Mouse (Mus musculus): ENCODE data around the gene Gga1.

Gene Gga1

GRCm38 (mm10) chr15:78876991-78877809 is at the start of gene Gga1:
Gene Gga1, plus strand, starts transcription at chr15:78877190.
- DNase-seq (ENCODE audit: low read depth, low spot score), result peak; percentile 81

DNA sequence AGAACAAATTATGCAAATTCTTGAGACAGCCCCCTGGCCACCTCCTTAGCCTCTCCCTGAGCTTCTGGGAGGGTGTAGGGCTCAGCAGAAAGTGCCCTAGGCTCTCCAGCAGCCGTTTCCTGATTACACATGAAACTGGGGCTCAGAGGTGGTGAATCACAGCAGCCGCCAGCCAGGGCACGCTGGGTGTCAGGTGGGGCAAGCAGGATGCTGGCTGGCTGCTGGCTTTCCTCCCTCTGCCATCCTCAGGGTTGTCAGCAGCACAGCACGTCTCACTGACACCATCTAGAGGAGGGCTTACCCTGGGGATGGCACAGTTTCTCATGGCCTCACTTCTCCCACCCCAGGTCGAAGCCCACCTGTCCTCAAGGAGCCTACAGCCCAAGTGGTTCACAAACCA is 48.7 kb upstream of the Gga1 start:
- no peak for DNase-seq (ENCODE audit: low read depth, low spot score)

DNA sequence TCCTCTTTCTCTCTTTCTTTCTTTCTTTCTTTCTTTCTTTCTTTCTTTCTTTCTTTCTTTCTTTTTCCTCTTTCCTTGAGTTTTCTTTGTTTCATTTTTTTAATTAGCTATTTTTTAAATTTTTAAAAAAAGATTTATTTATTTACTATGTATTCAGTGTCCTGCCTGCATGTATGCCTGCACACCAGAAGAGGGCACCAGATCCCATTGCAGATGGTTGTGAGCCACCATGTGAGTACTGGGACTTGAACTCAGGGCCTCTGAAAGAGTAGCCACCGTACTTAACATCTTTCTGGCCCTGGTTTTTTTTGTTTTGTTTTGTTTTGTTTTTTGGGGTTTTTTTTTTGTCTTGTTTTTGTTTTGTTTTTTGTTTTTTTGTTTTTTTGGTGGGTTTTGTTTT is 47.4 kb upstream of the Gga1 start:
- no peak for DNase-seq (ENCODE audit: low read depth, low spot score)

- no peak for DNase-seq (ENCODE audit: low read depth, low spot score)
Measured at GRCm38 (mm10) chr15:78830742-78831719, 46.0 kb upstream of the Gga1 start.

DNA sequence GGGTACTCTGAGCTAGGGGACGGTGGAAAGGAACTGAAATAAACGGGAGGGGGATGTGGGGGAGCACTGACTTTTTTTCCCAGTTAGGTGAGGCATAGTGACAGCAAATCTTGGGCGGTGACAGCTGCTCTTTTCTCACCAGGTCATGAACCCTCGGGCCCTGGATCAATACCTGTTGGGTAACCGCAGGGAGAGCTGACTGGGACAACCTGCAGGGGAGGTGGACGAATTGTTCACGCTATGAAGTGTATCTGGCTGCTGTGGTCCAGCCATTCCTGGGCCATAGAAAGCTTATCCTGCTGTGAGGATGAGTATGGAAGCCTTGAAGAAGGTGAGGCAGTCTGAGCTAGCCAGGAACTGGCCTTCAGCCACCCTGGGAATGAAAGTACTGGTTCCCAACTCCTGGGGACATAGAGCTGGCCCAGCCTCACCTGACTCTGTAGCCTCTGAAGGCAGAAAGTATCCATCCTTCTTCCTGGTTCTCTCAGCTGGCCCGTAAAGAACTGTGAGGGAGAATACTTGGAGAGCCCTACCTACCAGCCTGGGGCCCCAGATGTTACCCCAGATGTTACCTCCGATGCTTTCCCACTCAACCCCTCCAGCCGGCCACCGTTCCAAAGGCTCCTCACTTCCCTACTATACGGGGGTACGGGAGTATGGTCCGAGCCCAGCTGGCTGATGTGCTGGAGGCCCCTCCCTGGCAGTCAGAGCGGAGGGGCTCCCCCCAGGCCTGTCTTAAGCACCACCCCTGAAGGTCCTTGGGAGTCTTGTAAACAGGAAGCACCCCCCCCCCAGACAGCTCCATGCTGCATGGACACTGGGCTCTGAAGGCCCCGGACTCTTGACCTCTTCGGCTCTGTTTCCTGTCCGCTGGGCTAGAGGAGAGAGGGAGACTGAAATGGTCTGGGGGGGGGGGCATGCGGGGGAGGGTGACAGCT is 45.0 kb upstream of the Gga1 start:
- DNase-seq (ENCODE audit: low read depth, low spot score), result no peak

GRCm38 (mm10) chr15:78832701-78833123 is 44.3 kb upstream of the Gga1 start:
- no peak for DNase-seq (ENCODE audit: low read depth, low spot score)

- DNase-seq (ENCODE audit: low read depth, low spot score), result no peak
Measured at GRCm38 (mm10) chr15:78833582-78833981, 43.4 kb upstream of the Gga1 start.

DNA sequence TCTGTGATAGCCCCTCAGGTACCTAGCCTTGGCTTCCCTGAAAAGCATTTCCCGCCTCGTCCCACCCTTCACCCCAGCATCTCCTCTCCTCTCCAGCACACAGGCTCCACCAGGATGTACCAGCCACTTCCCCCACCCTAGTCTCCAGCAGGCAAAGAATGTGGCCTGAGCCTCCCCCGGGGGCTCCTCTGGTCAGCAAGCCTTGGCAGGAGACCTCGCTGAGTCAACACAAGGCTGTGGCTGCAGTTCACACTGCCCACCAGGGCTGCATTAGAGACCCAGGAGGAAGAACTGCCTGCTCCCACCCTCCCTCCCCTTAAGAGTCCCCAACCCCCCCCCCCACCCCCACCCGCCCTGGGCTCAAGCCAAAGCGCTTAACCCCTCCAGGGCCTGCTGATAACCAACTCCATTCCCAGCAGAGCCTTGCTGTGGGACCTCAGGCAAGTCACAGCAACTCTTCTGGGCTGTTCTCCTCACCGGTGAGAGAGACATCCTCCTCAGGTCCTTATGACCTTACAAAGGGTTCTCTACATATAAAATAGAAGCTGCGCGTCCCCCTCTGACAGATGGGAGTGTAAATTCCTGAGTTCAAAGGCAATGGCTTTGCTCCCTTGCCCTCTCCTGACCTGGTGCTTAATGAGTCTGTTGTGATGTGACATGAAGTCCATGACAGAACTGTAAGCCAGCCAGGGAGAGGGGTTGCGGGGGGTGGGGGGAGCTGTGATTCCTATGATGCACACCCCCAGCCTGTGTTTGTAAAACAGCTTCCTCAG is 42.6 kb upstream of the Gga1 start:
- no peak for DNase-seq (ENCODE audit: low read depth, low spot score)

- DNase-seq (ENCODE audit: low read depth, low spot score), result no peak
Measured at GRCm38 (mm10) chr15:78835200-78836085, 41.5 kb upstream of the Gga1 start.

- DNase-seq (ENCODE audit: low read depth, low spot score), result no peak
Measured at GRCm38 (mm10) chr15:78836086-78836621, 40.8 kb upstream of the Gga1 start.

DNA sequence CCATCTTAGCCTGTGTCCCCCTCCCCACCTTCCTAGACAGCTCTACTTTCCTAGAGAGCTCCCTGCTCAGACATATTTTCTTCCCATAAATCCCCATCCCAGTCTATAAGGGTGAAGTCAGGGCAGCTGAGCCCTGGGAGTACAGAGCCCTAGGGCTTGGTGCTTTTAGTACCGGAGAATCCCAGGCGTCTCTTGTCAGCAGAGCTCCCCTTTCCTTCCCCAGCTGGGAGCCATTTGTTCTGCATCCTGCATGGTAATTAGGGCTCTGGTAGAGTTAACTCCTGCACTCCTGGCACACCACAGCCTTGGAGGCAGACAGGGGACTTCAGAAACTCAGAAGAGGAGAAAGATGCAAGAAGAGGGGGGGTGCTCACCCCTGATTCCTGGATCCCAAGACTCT is 37.2 kb upstream of the Gga1 start:
- DNase-seq (ENCODE audit: low read depth, low spot score), result no peak

GRCm38 (mm10) chr15:78840241-78840640 is 36.7 kb upstream of the Gga1 start:
- no peak for DNase-seq (ENCODE audit: low read depth, low spot score)

GRCm38 (mm10) chr15:78840751-78841150 is 36.2 kb upstream of the Gga1 start:
- no peak for DNase-seq (ENCODE audit: low read depth, low spot score)

DNA sequence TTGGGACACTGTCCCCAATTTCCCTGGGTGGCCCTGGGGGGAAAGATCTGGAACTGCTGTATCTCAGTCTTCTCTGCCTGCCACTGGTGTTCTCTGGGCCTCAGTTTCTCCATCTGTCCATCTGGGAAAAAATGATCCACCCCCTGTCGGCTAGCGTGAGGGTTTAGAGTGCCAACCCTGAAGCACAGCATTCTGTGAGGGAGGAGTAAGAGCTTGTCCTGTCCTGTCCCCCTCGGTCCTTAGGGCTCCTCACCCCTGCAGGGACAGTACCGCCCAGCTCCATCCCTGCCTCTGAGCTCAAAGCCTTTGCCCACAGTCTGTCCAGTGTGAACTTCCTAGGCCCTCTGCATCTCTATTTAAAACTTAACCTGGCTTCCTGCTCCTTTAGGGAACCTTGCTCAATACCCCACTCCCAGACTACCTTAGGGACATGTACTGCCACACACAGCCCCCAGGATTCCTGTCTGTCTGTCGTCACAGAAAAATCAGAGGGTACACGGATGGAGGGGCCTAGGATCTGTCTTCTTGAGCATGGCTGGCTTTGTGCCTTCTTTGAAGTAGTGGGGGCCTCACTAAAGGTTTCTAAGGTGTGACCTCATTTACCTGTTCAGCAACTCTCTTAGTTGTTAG is 35.7 kb upstream of the Gga1 start:
- no peak for DNase-seq (ENCODE audit: low read depth, low spot score)

GRCm38 (mm10) chr15:78842371-78843163 is 34.4 kb upstream of the Gga1 start, which contains the start of gene Cdc42ep1:
Gene Cdc42ep1, plus strand, starts transcription at chr15:78842624.
- DNase-seq (ENCODE audit: low read depth, low spot score), result no peak

DNA sequence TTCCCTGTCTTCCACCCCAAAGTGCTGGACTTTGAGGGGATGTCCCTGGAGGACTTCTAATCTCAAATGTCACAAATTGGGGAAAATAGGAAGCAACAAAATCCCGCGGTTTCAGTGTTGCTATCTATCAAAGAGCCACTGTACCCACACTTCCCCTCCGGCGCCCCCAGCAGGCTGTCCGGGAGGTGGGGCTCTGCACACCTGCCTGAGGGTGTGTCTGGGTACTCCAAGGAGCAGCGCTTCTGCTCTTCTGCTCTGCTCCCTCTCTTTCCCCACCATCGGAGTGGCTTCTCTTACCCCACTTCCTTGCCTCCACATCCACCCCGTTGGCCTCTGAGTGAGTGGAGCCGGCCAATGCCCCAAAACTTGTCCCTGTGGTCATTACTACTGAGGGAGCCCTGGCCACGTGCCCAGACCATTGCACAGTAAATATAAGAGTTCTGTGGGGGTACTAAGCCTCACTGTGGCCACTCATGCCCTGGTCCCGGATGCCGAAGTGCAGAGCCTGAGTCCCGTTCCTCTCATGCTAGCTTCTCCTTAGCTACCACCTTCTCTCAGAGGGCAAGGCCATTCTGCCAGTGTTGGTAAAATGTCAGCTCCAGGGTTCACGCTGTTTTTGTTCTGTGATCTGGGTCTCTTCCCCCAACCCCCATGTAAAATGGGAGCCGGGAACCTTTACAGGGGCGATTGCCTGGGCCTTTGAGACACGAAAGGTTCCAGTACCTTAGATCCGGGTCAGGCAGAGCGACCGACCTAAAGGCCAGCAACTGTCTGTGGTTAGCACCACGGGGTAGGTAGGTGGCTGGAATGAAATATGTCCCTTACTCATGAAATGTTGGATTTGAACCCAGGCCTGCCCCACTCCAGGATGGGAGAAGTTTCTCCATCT is 33.2 kb upstream of the Gga1 start:
- DNase-seq (ENCODE audit: low read depth, low spot score), result no peak

DNA sequence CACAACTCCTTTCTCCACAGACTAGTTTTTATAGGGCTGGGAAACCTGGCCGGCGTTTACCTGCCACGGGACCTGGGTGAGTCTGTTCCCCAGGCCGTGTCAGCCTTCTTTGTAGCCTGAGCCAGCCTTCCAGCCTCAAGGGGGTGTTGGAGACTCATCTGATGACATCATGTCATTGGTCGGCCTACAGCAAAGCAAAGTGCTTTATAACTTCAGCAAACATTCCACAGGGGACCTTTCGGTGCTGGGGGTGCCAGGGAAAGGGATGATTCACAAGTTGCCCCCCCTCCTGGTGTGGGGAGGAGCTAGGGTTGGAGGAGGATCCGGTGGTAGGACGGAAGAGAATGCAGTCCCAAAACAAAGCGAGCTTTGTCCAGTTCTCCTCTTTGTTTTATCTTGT is 32.2 kb upstream of the Gga1 start:
- DNase-seq (ENCODE audit: low read depth, low spot score), result no peak

Measured in WW6 (cell line).